Mouse (Mus musculus) heart, embryonic 16.5 days (tissue): ENCODE results near the gene Acyp2. TPM values are rescaled to one million over a fixed set of nuclear protein-coding genes. Genes with fewer than 3 reads are reported as not detected.
"Not testable (repeated sequence)": the region's sequence is repeated elsewhere in the genome, so short reads cannot be mapped to it uniquely, and the experiment has no call there.

Experiments
- ATAC-seq: fragments of 200-750 bp; cut with Nextera tagmentation; replicated peaks from 2 replicates; pipeline ENCODE4 v1.8.0; 2017; ENCODE audit warnings: moderate number of reproducible peaks; ENCODE audit not compliant: insufficient read depth, low FRiP score; ENCODE audit errors: extremely low read depth
- H3K27ac ChIP-seq: fragments of 300-500 bp; sonication (generic); 2 replicates; pipeline ENCODE4 v1.5.1; 2014; ENCODE audit warnings: mild to moderate bottlenecking, low read length, control low read depth, moderate library complexity
- H3K27me3 ChIP-seq: fragments of 300-500 bp; sonication (generic); 2 replicates; pipeline ENCODE4 v1.6.1; 2014; ENCODE audit warnings: low read length, mixed read lengths; ENCODE audit not compliant: control insufficient read depth, insufficient read depth
- H3K36me3 ChIP-seq: fragments of 300-500 bp; sonication (generic); 2 replicates; pipeline ENCODE4 v1.6.1; 2014; ENCODE audit not compliant: control insufficient read depth, insufficient read depth
- H3K4me1 ChIP-seq: fragments of 300-500 bp; sonication (generic); 2 replicates; pipeline ENCODE4 v1.6.1; 2014; ENCODE audit warnings: low read length, mixed read lengths; ENCODE audit not compliant: control insufficient read depth, insufficient read depth
- H3K4me2 ChIP-seq: fragments of 300-500 bp; sonication (generic); 2 replicates; pipeline ENCODE4 v1.6.1; 2014; ENCODE audit warnings: low read depth, mild to moderate bottlenecking, control low read depth, low read length
- H3K4me3 ChIP-seq: fragments of 300-500 bp; sonication (generic); 2 replicates; pipeline ENCODE4 v1.5.1; 2014; ENCODE audit warnings: mild to moderate bottlenecking, control low read depth, low read length
- H3K9ac ChIP-seq: fragments of 300-500 bp; sonication (generic); 2 replicates; pipeline ENCODE4 v1.6.1; 2014; ENCODE audit warnings: low read length, control low read depth
- H3K9me3 ChIP-seq: fragments of 300-500 bp; sonication (generic); replicated peaks from 2 replicates; pipeline ENCODE4 v1.6.1; 2016; ENCODE audit warnings: low read length; ENCODE audit not compliant: control insufficient read depth
- WGBS: fragments of 180-500 bp; shearing (Covaris S2); extraction: QIAGEN DNeasy Blood & Tissue Kit; methylation state at CpG from one replicate; pipeline ENCODE4 v1.1.7; 2014; 5-methylcytosine and 5-hydroxymethylcytosine counted together
- polyA plus RNA-seq: library from polyadenylated mRNA; unstranded; fragments of >200 nt; fragmentation: Nextera tagmentation; extraction: Ambion mirVana; gene quantifications from 2 replicates; pipeline ENCODE4 v1.2.1, GENCODE M21; 2015

The Acyp2 gene
- polyA plus RNA-seq, 1 experiment from 2014 or later = 35.9 TPM

DNA sequence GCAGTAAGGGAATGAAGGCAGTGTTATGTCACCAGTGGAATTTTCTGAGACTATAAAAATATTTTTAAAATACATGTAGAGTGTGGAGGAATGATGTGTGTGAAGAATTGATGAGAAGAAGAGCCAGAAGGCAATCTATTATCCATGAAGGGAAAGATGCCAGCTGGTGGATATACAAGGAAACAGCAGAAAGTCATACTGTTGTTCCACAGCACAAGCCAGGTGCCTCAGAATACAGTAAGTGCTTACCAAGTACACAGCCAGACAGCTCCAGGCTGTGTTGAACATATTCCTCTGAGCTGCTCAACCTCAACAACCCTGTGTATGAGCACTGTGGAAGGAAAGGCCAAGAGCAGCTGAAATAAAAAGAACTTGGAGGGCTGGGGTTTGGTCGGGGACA lies 13.7 kb downstream of the Acyp2 start:
- no peaks in the 10 kb centered on the region for H3K27me3 ChIP-seq
- no peaks in the 10 kb centered on the region for H3K9me3 ChIP-seq
- H3K4me3 ChIP-seq = no peak overlapping the region
- WGBS = 100% methylated on average over 1 of the region's 1 CpGs
- H3K36me3 ChIP-seq = no peaks in the 10 kb centered on the region
- no peak overlapping the region for H3K27ac ChIP-seq
- H3K9ac ChIP-seq = no peak overlapping the region
- no peak overlapping the region for H3K4me2 ChIP-seq
- H3K4me1 ChIP-seq = no peaks in the 10 kb centered on the region
- ATAC-seq = no peak

DNA sequence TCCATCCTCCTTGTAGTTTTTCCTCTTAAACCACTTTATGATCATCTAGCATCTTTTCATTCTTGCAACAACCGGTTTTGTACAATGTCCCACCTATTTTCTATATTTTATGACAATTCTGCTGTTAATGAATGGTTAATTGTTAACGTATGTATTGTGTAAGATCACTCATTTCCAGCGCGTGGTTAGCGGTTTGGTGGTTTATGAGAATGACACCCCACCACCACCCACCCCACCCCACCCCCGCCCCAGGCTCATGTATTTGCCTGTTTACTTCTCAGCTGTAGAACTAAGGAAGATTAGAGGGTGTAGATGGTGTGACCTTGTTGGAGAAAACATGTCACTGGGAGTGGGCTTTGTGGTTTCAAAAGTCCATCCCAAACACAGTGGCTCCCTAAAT lies 18.9 kb downstream of the Acyp2 start:
- H3K4me3 ChIP-seq = no peak overlapping the region
- no peaks in the 10 kb centered on the region for H3K9me3 ChIP-seq
- no peak overlapping the region for H3K9ac ChIP-seq
- H3K27me3 ChIP-seq = no peaks in the 10 kb centered on the region
- H3K4me2 ChIP-seq = no peak overlapping the region
- H3K36me3 ChIP-seq = peaks cover 4% of the 10 kb centered on the region; the same call in 1 of the 2 replicates
- 82% methylated on average over 6 of the region's 6 CpGs for WGBS
- no peaks in the 10 kb centered on the region for H3K4me1 ChIP-seq
- no peak for ATAC-seq
- no peak overlapping the region for H3K27ac ChIP-seq

DNA sequence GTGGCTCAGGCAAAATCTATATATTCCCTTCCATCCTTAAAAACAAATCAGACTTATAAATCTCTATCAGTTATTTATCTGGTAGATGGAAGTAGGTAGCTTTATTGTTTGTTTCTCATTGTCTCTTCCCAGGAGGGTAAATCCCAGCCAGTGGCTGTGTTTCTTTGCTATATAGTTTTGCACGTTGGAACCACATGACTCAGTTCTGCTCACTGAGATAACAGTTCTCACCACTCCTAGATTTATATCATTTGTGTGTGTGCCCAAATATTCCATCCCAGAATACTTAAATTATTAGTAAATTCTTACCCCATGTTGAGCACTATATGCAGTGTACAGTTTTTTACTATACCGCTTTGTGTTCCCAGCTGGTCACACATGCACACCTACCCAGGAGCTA lies 26.2 kb downstream of the Acyp2 start:
- Histone ChIP-seq H3K27me3 (no peaks in the 10 kb centered on the region), H3K4me3 (no peak overlapping the region), H3K9me3 (no peaks in the 10 kb centered on the region), H3K27ac (no peak overlapping the region), H3K4me2 (no peak overlapping the region), H3K36me3 (peaks cover 4% of the 10 kb centered on the region; the same call in 1 of the 2 replicates), H3K4me1 (no peaks in the 10 kb centered on the region), H3K9ac (no peak overlapping the region)
- no peak for ATAC-seq
- 76% methylated on average over 2 of the region's 2 CpGs for WGBS

DNA sequence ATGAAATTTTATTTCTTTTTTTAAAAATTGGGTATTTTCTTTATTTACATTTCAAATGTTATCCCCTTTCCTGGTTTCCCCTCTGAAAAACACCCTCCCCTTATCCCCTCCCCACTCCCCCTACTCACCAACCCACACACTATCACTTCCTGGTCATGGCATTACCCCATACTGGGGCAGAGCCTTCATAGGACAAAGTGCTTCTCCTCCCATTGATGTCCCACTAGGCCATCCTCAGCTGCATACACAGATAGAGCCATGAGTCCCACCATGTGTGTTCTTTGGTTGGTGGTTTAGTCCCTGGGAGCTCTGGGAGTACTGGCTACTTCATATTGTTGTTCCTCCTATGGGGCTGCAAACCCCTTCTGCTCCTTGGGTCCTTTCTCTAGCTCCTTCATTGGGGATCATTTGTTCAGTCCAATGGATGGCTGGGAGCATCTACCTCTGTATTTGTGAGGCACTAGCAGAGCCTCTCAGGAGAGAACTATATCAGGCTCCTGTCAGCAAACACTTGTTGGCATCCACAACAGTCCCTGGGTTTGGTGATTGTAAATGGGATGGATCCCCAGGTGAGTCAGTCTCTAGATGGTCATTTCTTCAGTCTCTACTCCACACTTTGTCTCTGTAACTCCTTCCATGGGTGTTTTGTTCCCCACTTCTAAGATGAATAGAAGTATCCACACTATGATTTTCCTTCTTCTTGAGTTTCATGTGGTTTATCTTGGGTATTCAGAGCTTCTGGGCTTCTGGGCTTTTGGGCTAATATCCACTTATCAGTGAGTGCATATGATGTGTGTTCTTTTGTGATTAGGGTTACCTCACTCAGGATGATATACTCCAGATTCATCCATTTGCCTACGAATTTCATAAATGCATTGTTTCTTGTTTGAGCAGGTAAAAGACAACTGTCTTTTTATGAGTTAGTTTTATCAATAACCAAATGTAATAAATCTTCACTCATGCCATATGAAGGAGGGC lies 27.7 kb downstream of the Acyp2 start:
- not testable (repeated sequence) for H3K27me3 ChIP-seq, H3K4me1 ChIP-seq
- WGBS = 88% methylated on average over 1 of the region's 1 CpGs

DNA sequence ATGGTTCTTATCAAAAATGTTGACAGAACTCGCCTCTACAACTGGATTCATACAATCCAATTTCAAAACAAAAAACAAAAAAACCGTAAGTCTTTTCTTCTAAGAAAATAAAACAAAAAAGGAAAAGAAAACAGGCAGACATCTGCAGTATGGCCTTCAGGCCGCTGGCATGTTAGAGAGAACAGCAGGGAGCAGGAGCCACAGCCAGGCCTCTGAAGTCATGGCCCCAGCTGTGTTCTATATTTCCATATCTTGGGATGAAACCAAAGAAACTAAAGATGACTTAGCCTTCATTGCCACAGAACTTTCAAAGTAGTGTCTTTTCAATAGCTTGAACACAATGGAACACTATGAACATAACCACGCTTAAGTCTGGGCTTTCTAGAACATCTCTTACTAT lies 31.2 kb downstream of the Acyp2 start:
- WGBS = 79% methylated on average over 4 of the region's 4 CpGs
- Histone ChIP-seq H3K9ac (no peak overlapping the region), H3K4me1 (0 out of 2 replicates have a peak, but pooled peaks cover 2% of the 10 kb centered on the region), H3K9me3 (no peaks in the 10 kb centered on the region), H3K27ac (no peak overlapping the region), H3K4me3 (no peak overlapping the region), H3K4me2 (no peak overlapping the region), H3K27me3 (no peaks in the 10 kb centered on the region), H3K36me3 (no peaks in the 10 kb centered on the region)
- ATAC-seq = no peak

More for the DNA sequence above, 27.7 kb downstream of the Acyp2 start:
- H3K36me3 ChIP-seq, H3K4me3 ChIP-seq, H3K4me2 ChIP-seq, H3K9me3 ChIP-seq, H3K9ac ChIP-seq, ATAC-seq, H3K27ac ChIP-seq: not testable (repeated sequence)

DNA sequence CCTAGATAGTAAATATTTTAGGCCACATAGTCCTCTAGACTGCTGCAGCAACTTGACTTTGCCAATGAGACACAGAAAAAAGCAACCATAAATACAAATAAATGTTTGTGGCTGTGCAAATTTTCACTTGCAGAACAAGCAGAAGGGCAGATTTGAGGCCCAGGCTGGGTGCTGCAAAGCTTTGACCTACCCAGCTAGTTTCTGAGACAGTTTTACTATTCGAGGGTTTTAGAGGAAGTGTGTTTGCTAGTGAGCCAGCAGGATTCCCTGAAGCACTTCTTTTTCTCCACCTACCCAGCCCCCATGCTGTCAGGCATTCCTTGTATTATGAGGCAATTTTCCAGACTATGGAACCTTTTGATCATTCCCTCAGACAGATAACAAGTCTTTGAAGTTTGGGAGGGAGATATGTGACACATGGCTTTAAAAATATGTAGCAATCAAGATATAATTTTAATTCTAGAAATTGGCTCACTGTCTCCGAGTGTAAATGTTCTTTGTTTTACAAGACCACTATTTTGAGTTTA lies 31.8 kb downstream of the Acyp2 start:
- H3K4me1 ChIP-seq = 0 out of 2 replicates have a peak, but pooled peaks cover 2% of the 10 kb centered on the region
- H3K9ac ChIP-seq = no peak overlapping the region
- H3K27ac ChIP-seq = no peak overlapping the region
- no peak overlapping the region for H3K4me3 ChIP-seq
- no peaks in the 10 kb centered on the region for H3K27me3 ChIP-seq
- ATAC-seq = no peak
- WGBS = 37% methylated on average over 2 of the region's 2 CpGs
- no peaks in the 10 kb centered on the region for H3K36me3 ChIP-seq
- H3K9me3 ChIP-seq = no peaks in the 10 kb centered on the region
- H3K4me2 ChIP-seq = no peak overlapping the region

DNA sequence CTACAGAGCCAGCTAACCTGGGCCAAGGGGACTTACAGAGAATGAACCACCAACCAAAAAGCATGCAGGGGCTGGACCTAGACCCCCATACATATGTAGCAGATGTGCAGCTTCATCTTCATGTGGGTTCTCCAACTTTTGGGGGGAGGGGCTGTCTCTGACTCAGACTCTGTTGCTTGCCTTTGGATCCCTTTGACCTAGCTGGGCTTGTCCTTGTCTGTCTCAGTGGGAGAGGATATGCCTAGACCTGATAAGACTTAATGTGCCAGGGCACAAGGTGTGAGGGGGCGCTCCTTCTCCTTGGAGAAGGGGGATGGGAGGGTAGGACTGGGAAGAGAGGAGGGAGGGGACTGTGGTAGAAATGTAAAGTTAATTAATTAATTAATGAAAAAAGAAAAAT lies 33.4 kb downstream of the Acyp2 start:
- H3K4me3 ChIP-seq = no peak overlapping the region
- H3K36me3 ChIP-seq = no peaks in the 10 kb centered on the region
- H3K4me1 ChIP-seq = 0 out of 2 replicates have a peak, but pooled peaks cover 2% of the 10 kb centered on the region
- no peak overlapping the region for H3K4me2 ChIP-seq
- no peaks in the 10 kb centered on the region for H3K27me3 ChIP-seq
- no peak for ATAC-seq
- WGBS = 79% methylated on average over 1 of the region's 1 CpGs
- H3K9me3 ChIP-seq = no peaks in the 10 kb centered on the region
- no peak overlapping the region for H3K27ac ChIP-seq
- H3K9ac ChIP-seq = no peak overlapping the region

DNA sequence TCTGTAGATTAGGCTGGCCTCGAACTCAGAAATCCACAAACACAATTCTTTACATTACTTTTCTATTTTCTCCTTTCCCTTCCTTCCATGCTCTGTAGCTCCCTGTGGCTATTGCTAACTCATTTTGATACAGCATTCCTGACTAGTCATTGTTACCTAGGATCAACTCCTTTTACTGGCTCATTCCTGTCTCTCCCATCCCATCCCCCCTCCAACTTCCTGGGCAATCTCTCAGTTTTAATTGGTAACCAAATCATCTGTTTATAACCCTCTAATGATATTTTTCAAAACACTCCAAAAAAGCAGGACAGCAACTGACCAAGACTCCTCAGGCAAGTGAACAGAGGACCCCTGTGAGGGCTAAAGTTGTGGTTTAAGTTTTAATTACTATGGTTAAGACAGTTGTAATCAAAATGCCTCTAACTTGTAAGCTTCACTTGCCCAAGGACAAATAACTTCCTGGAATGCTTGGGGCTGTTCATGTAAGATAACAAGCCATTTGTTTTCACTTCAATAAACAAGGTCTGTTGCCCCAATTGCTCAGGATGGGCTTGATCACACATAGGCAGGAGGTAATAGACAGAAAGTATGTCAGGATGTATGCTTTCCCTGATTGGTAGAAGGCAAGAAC lies 35.4 kb downstream of the Acyp2 start:
- Histone ChIP-seq H3K4me1 (0 out of 2 replicates have a peak, but pooled peaks cover 2% of the 10 kb centered on the region), H3K27me3 (no peaks in the 10 kb centered on the region), H3K4me3 (no peak overlapping the region), H3K9ac (no peak overlapping the region), H3K36me3 (no peaks in the 10 kb centered on the region), H3K9me3 (no peaks in the 10 kb centered on the region), H3K27ac (no peak overlapping the region), H3K4me2 (no peak overlapping the region)
- no peak for ATAC-seq
- WGBS = 65% methylated on average over 1 of the region's 1 CpGs

DNA sequence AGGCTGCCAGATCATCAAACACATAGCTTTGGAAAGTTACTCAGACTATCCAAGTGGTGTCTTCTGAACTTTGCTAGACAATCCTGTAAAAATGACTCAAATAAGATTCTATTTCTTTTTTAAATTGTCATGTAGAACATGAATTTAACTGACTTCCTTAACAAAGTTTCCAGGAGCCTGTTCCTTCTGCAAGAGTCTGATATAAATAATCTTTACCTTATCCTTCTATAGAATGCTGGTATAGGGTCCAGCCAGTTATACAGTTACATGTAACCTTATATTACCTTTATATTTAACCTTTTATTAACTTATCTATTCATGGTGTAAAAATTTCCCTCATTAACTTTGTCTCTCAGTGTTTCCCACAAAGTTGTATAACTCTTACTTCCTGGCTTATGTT lies 36.7 kb downstream of the Acyp2 start:
- no peaks in the 10 kb centered on the region for H3K36me3 ChIP-seq
- H3K4me2 ChIP-seq = no peak overlapping the region
- H3K27me3 ChIP-seq = no peaks in the 10 kb centered on the region
- ATAC-seq = no peak
- H3K9me3 ChIP-seq = no peaks in the 10 kb centered on the region
- H3K9ac ChIP-seq = no peak overlapping the region
- 0 out of 2 replicates have a peak, but pooled peaks cover 1% of the 10 kb centered on the region for H3K4me1 ChIP-seq
- H3K27ac ChIP-seq = no peak overlapping the region
- H3K4me3 ChIP-seq = no peak overlapping the region
